Mouse (Mus musculus): ENCODE measurements around the gene Wnt2b.

Gene Wnt2b

DNA sequence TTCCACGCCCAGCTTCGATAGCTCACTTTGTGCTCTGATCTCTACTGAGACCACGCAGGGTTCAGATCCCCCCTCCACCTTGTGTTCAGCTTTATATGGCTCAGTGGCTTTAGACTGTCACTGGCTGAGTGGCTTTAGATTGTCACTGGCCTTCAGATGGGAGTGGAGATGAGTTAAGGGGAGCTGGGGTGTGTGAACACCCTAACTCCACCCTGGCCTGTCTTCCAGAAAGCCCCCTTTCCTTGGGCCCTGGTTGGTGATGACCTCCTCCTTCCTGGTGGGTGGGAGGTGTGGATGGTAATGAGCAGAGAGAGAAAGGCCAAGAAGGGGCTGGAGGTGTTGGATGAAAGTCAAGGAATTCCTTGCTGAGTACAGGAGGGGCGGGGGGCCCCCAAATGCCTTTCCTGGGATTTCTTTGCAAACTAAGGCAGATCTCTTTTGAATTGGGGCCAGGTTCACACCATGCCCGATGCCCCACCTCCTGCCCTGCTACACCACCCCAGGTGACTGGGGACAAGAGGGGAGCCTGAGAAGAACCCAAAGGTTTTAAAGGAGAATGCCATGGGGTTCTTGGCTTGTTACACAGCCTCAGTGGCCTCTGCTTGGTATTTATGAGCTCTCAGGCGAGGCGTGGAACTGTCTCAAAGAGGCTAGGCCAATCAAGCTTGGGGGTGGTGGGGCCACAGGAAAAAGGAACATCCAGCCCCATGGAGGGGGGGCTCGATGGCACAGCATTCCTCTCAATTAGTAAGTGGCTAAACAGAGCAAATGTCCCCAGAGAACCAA lies 3.5 kb upstream of the Wnt2b start:
- in situ Hi-C loops (cut with MboI; ENCODE audit: unreplicated experiment in 2 of 2), result loop anchor here (5.0 to 10.0 kb wide), 3 partner anchors 90 to 180 kb away; partner anchors contain the start of genes Fam19a3 (in 1 of the 2), Ppm1j (in 1 of the 2) and Rhoc (in 1 of the 2)

GRCm38 (mm10) chr3:104963331-104964276 lies 1.9 kb upstream of the Wnt2b start:
- in situ Hi-C loops (cut with MboI; ENCODE audit: unreplicated experiment in 2 of 2), result loop anchor here in 1 of 2 experiments (10.0 kb wide), 2 partner anchors 89 to 179 kb away; partner anchors contain the start of genes Fam19a3, Ppm1j and Rhoc

GRCm38 (mm10) chr3:104962866-104963265 lies 1.1 kb upstream of the Wnt2b start:
- in situ Hi-C loops (cut with MboI; ENCODE audit: unreplicated experiment in 2 of 2), result loop anchor here in 1 of 2 experiments (10.0 kb wide), 2 partner anchors 88 to 178 kb away; partner anchors contain the start of genes Fam19a3, Ppm1j and Rhoc

DNA sequence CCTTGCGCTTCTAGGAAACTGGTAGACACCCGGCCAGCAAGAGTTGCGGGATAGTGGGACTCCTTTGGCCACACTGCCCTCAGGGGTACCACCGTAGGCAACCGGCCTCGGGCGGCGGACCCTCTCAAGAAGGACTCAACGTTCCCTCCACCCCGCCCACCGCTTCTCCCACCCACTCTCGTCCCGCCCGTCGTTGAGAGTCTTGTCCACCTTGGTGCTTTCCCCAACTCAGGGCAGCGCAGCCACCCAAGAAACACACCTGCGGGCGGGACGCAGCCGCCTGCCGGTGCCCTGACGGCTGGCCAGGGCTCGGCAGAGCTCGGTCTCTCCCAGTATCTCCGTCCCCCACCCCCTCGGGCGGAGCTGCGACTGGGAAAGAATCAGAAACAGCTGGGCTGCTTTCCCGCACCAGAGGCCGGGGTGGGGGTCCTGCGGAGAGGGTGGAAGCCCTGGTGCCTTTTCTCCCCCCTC lies 455 bp upstream of the Wnt2b start:
- in situ Hi-C loops (cut with MboI; ENCODE audit: unreplicated experiment in 2 of 2), result loop anchor here in 1 of 2 experiments (10.0 kb wide), 2 partner anchors 87 to 177 kb away; partner anchors contain the start of genes Fam19a3, Ppm1j and Rhoc

DNA sequence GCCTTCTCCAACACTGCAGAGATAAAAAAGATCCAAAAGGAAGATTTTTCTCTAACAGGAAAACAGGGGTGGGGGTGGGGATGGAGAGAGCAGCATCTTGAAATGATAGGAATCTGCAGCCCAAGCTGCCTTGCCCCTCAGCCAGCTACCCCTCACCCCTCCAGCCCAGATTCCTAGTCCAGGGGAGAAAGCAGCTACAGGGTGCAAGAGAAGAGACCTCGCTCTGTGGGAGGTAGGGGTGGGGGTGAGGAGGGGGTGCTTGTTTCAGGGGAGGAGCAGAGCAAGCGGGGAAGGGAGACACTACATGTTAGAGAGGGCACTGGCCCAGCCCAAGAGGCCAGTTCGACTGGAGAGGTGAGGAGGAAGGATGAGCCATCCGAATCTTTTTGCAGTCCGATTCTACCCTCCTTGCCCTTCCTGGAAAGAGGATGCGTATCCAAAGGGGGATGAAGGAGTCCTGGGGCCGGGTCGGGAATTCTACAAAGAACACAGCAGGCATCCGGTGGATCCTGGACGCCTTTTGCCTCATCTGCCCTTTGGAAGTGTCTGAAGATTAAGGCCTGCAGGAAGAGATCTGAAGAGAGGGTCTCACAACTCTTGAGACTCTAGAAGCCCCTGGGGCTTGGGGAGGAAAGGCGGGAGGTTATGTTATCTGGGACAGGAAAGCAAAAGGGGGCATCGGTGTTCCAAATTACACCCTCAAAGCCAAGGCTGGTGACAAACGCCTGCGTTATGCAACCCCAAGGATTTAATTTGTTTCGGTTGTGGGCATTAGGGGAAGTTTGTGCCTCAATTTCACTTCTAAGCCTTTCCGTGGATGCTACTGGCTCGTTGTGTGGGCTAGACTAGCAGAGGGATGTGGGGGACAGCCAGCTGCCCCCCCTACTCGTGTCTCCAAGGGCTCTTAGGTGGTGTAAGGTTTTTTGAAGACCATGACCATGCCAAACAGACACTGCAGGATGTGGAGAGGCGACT lies 1.4 kb downstream of the Wnt2b start:
- in situ Hi-C loops (cut with MboI; ENCODE audit: unreplicated experiment in 2 of 2), result loop anchor here in 1 of 2 experiments (10.0 kb wide), 2 partner anchors 86 to 176 kb away; partner anchors contain the start of genes Fam19a3, Ppm1j and Rhoc

DNA sequence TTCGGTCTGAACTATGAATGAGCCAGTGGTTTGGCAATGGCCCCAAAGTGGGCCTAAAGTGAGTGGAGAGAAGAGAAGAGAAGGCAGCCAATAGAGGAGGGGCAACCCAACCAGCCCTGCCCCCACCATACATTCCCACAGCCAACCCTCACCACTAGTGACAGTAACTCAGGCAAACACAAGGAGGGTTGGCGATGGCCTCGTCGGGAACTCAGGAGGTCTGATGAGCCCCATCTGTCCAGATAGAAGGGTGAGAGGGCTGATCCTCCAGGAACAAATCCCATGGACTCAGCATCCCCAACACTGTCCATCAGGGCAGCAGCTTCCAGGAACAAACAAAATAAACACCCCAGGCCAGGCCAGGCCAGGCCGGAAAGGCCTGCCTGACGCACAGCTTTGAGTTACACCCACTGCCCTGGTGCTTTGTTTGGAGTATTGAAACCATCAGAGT lies 5.6 kb downstream of the Wnt2b start:
- in situ Hi-C loops (cut with MboI; ENCODE audit: unreplicated experiment in 2 of 2), result no loop called here

GRCm38 (mm10) chr3:104954551-104954950 lies 7.2 kb downstream of the Wnt2b start:
- in situ Hi-C loops (cut with MboI; ENCODE audit: unreplicated experiment in 2 of 2), result no loop called here

DNA sequence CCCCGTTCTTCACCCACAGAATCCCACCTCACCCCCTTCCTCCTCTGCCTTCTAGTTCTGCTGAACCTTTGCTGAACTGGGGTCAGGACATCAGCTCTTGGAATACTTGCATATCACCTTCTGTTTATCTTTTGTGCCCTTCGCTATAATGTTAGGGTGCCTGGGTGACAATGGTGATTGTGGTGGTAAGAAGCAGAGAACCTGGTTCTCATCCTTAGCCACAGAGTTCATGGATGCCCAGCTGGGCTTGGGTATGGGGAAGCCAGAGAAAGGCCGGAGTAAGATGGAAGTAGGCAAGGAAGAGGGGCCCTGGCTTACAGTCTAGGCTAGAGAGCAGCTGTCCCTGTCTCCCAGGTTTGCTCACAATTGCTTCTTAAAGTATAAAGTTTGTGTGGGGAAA lies 7.6 kb downstream of the Wnt2b start:
- in situ Hi-C loops (cut with MboI; ENCODE audit: unreplicated experiment in 2 of 2), result no loop called here

DNA sequence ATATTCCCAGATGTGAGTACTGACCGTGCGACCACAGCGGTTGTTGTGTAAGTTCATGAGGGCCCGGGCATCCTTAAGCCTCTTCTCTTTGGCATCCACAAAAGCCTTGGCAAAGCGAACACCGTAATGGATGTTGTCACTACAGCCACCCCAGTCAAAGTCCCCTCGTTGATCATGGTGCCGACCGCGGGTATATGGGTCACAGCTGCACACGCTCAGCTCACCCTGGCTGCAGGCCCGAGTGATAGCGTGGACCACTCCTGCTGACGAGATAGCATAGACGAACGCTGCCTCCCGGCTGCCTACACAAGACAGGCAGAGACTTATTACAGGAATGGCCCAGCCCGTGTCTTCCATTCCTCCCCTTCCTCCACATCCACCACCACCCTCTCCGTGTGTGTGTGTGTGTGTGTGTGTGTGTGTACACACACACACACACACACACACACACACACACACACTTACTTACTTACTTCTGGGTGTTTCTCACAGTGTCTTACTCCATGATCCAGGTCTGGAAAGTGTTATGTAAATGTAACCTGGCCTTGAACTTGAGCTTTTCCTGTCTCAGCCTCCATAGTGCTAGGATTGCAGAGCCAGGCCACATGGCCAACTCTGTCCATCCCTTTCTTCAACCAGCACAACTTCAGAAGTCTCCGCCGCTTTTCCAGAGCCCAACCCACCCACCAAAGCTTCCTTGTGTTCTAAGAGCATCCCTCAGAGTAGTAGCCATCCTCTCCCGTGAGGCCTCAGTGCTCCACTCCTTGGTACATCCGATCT lies 8.6 kb downstream of the Wnt2b start:
- in situ Hi-C loops (cut with MboI; ENCODE audit: unreplicated experiment in 2 of 2), result no loop called here

DNA sequence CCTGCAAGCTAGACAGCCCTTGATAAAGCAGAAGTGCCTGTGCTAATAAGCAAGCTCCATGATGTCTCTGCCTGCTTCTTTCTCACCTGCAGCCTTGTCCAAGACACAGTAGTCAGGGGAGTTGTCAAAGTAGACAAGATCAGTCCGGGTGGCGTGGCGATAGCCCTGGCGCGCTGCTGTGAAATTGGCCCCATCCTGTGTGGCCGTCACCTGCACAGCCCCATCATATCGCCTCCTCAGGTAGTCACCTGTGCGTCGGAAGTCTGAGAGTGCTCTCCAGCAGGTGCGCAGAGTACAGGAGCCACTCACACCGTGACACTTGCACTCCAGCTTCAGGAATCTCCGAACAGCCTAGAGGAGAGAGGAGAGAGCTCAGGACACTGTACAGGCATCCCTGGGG lies 10.8 kb downstream of the Wnt2b start:
- in situ Hi-C loops (cut with MboI; ENCODE audit: unreplicated experiment in 2 of 2), result no loop called here

- in situ Hi-C loops (cut with MboI; ENCODE audit: unreplicated experiment in 2 of 2), result no loop called here
Observed at GRCm38 (mm10) chr3:104944894-104945293, 16.8 kb downstream of the Wnt2b start.

GRCm38 (mm10) chr3:104943333-104943732 lies 18.4 kb downstream of the Wnt2b start:
- in situ Hi-C loops (cut with MboI; ENCODE audit: unreplicated experiment in 2 of 2), result no loop called here

DNA sequence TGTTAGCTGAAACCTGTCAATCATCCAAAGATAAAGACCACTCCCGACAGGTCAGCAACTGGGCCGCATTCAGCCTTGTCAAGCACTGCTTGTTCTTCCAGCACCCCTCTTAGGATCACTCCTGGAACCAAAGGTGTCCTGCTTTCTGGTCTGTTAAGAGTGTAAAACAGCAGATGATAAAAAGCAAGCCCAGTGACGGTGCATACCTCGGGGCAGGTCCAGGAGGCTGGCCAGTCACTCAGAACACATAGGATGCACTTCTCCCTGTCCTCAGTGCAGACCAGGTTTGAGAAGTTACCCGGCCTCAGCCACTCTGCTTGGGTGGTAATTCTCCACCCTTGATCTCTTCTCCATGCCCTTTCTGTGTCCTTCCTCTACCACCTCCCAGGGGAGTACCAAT lies 19.0 kb downstream of the Wnt2b start:
- in situ Hi-C loops (cut with MboI; ENCODE audit: unreplicated experiment in 2 of 2), result no loop called here

DNA sequence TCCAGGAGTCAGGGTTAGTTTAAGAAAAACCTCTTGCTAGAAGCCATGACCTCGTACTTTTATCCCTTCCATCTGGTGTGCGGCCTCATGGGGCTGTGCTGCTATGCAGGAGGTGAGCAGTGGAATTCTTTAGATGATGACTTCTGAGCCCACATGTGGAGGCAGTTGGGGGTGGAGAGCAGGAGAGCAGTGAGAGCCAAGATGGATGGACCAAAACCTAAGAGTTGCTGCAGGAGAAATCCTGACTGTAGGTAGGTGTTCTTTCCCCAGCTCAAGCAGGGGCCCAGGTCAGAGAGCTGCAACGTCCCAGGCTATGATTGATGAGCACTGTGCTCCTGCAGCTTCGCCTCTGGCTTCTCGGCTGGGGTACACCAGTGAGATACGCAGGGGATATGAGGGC lies 21.0 kb downstream of the Wnt2b start:
- in situ Hi-C loops (cut with MboI; ENCODE audit: unreplicated experiment in 2 of 2), result no loop called here

- in situ Hi-C loops (cut with MboI; ENCODE audit: unreplicated experiment in 2 of 2), result no loop called here
Observed at GRCm38 (mm10) chr3:104938327-104938726, 23.4 kb downstream of the Wnt2b start.

DNA sequence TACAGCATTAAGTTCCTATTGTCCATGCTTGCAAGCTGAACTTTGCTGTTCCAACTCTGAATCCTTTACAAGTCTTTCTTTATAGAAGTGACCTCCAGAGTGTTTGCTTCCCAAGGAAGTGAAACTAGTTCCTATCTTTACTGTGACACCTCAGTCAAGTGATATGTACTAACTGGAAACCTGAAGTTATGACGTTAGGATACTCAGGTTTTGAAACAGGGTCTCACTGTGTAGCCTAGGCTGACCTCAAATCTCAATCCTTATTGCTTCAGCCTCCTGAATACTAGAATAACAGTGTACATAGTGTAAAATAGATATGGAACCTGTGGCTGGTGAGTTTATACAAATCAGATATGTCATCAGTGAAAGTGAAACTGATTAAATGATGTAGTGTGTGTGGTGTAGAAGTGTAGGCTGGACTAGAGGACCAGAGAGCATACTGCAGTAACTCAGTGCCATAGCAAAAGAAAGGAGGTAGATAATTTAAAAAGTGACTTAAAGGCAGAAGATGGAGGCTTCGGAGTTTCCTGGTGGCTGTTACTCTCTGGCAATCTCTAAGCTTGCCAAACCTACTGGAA lies 23.9 kb downstream of the Wnt2b start:
- in situ Hi-C loops (cut with MboI; ENCODE audit: unreplicated experiment in 2 of 2), result no loop called here

GRCm38 (mm10) chr3:104929385-104929784 lies 32.3 kb downstream of the Wnt2b start:
- in situ Hi-C loops (cut with MboI; ENCODE audit: unreplicated experiment in 2 of 2), result no loop called here

GRCm38 (mm10) chr3:104914986-104915385 lies 46.7 kb downstream of the Wnt2b start:
- in situ Hi-C loops (cut with MboI; ENCODE audit: unreplicated experiment in 2 of 2), result no loop called here
